Mouse (Mus musculus) fat pad, adult 2 months (tissue): ENCODE results near the gene Pou5f2.

Experiments
- DNase-seq: peaks from one replicate; pipeline ENCODE4 v3.0.0-alpha.2; 2011; ENCODE audit warnings: low read depth, low spot score; ENCODE audit errors: extremely low read depth

Pou5f2 gene

GRCm38 (mm10) chr13:78024683-78025294 lies at the start of gene Pou5f2:
Pou5f2 (plus strand) TSS chr13:78024902.
- DNase-seq: no peak

GRCm38 (mm10) chr13:77976248-77976647 lies 48.5 kb upstream of the Pou5f2 start:
- no peak for DNase-seq

- no peak for DNase-seq
Observed at GRCm38 (mm10) chr13:77977121-77977520, 47.6 kb upstream of the Pou5f2 start.

GRCm38 (mm10) chr13:77982105-77982851 lies 42.4 kb upstream of the Pou5f2 start:
- DNase-seq: no peak

GRCm38 (mm10) chr13:77982852-77983202 lies 41.9 kb upstream of the Pou5f2 start:
- DNase-seq: no peak

- DNase-seq: no peak
Observed at GRCm38 (mm10) chr13:77991189-77991886, 33.4 kb upstream of the Pou5f2 start.

- DNase-seq: no peak
Observed at GRCm38 (mm10) chr13:78004649-78005048, 20.1 kb upstream of the Pou5f2 start.

GRCm38 (mm10) chr13:78005344-78005743 lies 19.4 kb upstream of the Pou5f2 start:
- DNase-seq: no peak

GRCm38 (mm10) chr13:78010176-78010575 lies 14.5 kb upstream of the Pou5f2 start:
- DNase-seq: no peak

GRCm38 (mm10) chr13:78032821-78033220 lies 8.1 kb downstream of the Pou5f2 start:
- no peak for DNase-seq

GRCm38 (mm10) chr13:78037203-78037602 lies 12.5 kb downstream of the Pou5f2 start:
- no peak for DNase-seq

- no peak for DNase-seq
Observed at GRCm38 (mm10) chr13:78043203-78043602, 18.5 kb downstream of the Pou5f2 start.

- DNase-seq: no peak
Observed at GRCm38 (mm10) chr13:78045116-78045515, 20.4 kb downstream of the Pou5f2 start.
